Mouse (Mus musculus): Measurements from ENCODE around the gene Ppfia3.
A peak's percentile ranks its signal among the peaks of the same experiment; 100 is the strongest.
"Not testable (repeated sequence)": the region's sequence is repeated elsewhere in the genome, so short reads cannot be mapped to it uniquely, and the experiment has no call there.

Gene Ppfia3

GRCm38 (mm10) chr7:45366652-45367019 lies at the start of gene Ppfia3:
Gene Ppfia3, minus strand, starts transcription at chr7:45367019.
- no peak for DNase-seq (ENCODE audit: low spot score)

GRCm38 (mm10) chr7:45415636-45416035 lies 48.8 kb upstream of the Ppfia3 start:
- no peak for DNase-seq (ENCODE audit: low spot score)

DNA sequence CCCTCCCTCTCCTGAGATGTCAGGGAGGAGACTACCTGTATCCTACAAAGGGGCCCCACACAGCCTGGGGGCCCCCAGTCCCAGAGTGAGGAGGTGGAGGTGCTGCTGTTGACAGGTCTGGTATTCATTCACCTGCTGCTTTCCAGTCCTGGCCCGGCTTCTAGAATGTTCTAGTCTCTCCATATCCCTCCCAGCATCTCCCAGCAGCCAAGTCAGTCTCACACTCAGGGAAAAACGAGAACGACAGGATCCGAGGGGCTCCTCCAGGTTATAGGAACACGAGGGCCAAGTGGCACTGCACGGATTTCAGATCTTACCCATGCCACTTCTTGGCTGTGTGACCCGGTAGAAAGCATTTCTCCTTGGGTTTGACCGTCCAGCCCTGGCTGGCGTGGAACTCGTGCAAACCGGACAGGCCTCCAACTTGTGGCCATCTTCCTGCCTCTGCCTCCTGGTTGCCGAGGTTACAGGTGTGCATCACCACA lies 48.0 kb upstream of the Ppfia3 start:
- no peak for DNase-seq (ENCODE audit: low spot score)

DNA sequence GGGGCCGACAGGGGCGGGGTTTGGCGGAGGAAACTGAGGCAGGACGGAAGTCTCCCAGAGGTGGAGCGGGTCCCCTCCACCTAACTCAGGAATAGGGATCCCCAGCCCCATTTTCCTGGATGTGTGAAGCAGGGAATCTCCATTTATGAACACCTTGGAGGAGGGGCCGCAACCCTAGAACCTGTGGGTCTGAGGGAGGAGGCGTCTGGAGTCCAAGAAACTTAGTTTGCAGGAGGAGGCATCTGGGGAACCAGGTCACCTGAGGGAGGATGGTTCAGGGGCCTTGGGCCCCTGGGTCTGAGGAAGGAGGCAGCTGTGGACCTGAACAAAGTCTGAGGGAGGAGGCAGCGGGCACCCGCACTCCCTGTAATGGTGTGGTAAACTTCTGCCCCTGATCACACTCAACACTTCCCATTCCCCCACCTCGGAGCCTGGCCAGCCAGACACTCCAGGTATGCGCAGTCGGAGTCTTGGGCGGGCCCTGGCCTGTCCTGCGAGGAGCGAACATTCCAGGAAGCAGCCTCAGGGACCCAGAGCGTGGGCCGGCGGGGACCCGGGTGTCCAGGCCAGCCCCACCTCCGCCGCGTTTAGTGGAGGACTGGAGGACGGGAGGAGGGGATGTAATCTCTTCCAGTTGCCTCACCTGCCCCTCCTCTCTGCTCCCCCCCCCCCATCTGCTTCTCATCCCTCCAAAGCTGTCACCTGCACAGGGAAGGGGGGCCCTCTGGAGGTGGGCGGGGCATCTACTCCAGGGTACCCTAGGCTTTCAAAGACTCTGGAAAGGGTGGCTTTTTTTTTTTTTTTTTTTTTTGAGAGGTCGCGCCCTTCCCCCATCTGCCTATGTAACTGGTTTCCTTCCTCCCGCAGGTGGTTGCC lies 47.3 kb upstream of the Ppfia3 start:
- no peak for DNase-seq (ENCODE audit: low spot score)

DNA sequence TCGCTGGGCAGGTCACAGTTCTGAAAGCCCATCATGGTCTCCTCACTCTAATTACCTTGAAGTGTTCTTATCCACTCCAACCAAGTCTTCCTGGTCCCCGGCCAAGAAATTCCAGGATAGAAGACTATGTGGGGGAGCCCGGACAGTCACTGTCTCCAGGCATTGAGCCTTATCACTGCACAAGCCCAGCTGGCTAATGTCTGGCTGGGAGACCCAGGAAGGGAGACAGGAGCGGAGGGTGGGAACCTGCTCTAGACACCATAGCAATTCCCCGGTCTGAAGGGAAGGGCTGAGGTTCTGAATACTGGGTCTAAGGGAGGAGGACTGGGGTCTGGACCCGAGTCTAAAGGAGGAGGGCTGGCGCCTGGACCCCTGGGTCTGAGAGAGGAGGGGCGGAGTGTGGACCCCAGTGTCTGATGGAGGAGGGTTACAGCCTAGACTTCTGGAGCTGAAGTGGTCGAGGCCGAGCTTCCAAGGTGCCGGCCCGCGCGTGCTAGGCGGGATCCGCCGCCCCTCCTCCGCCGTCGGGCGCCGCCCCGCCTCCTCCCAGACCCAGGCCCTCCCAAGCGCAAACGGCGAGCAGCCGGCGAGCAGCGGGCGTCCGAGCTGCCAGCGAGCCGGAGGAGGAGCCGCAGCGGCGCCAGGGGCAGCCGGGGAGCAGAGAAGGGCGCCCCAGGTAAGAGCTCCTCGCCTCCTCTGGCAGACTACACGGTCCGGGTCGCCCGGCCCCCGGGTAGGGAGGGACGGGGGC lies 46.5 kb upstream of the Ppfia3 start, which contains the start of gene Ntf5:
Ntf5 (plus strand) TSS at position 583 of the 751 bp plus-strand sequence.
- no peak for DNase-seq (ENCODE audit: low spot score)

DNA sequence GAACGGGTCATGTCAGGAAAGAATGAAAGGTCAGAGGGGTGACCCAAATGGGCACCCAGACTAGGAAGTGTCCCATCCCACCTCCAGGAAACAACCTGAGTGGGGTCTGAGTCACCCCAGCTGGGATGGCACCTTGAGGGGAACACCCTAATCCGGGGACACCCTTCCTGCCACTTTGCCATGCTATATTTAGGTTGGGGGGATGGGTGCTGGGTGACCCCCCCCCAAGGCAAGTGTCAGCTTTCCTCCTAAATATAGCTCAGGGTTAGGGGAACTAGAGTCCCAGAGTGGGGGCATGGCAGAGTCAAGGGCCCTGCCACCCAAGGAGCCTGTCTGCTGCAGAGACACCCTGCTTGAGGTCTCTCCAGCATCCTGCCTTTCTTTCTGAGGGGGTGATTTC lies 45.6 kb upstream of the Ppfia3 start:
- no peak for DNase-seq (ENCODE audit: low spot score)

- no peak for DNase-seq (ENCODE audit: low spot score)
Measured at GRCm38 (mm10) chr7:45409497-45410163, 42.8 kb upstream of the Ppfia3 start.

- no peak for DNase-seq (ENCODE audit: low spot score)
Measured at GRCm38 (mm10) chr7:45408949-45409348, 42.1 kb upstream of the Ppfia3 start.

DNA sequence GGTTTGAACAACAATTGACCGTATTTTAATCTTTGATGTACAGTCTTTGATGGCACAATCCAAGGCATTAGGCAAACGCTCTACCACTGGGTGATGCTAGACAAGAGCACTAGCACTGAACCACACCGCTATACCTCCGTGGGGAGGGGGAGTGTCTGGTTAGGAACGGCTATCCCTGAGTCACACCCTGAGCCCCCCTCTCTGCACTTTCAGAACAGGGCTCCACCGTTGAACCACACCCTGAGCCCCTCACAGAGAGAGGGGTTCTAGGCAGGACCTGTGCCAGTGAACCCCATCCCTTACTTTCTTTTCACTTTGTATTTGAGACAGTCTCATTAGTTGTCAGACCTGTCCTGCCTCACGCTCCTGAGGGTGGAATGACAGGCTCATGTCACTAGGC lies 41.5 kb upstream of the Ppfia3 start:
- DNase-seq (ENCODE audit: low spot score): no peak

DNA sequence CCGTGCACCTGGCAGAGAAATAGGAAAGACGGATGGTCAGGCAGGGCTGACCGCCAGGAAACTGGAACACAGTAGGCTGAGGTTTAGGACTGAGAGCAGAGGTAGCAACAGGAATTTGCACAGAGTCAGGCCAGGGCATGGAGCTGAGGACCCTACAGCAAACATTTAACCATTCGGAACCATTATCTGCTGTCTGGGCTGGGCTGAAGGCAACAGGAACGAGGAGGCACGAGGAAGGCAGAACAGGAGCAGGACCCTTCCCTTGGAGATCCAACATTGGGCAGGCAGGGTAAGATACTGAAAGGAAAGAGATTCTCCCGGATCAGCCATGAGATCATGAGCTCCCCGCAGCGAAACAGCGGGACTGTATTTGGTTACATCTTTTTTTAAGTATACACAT lies 41.0 kb upstream of the Ppfia3 start:
- no peak for DNase-seq (ENCODE audit: low spot score)

- no peak for DNase-seq (ENCODE audit: low spot score)
Measured at GRCm38 (mm10) chr7:45406157-45407156, 39.6 kb upstream of the Ppfia3 start.

DNA sequence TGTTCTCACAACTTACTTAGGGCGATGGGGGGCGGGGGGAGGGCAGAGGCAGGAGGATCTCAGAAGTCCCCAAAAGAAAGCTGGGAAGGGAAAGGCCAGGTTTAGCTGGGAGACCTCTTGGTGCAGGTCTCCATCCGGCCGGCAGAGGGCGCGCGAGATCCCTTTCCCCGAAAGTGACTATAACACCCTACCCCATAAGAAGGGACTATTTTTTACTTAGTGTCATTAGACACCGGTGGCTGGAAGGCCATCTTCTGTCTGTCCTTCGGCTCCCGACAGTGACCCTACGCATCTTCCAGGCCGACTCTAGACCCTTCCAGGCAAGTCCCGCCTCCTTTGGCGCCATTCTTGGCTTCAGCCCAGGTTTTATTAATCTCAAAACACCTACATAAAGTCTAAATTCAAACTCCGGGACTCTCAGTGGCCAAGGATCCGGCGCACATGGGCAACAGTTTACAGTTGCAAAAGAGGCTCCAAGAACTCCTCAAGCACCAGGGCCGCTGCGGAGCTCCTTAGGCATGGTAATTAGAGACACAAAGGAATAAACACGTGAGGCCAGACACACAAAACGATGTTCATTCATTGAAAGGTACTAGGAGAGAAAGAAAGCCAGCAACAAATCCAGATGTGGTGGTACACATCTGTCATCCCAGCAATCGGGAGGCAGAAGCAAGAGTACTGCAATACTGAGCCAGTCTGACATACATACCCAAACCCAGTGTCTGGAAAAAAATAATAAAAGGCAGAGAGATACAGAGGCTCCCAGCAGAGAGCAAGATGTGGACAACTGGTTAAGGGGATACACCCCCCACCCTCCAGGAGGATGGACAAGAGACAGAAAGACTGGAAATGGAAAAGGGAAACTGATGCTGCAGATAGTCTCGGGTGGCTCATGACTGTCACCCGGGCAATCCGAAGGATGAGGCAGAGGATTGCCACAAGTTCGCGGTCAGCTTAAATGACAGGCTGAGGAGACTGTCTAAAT lies 38.6 kb upstream of the Ppfia3 start, which contains the start of gene Kcna7:
Kcna7 (plus strand) TSS at position 563 of the 985 bp plus-strand sequence.
- peak; percentile 69 for DNase-seq (ENCODE audit: low spot score)

GRCm38 (mm10) chr7:45403532-45404261 lies 36.9 kb upstream of the Ppfia3 start:
- no peak for DNase-seq (ENCODE audit: low spot score)

DNA sequence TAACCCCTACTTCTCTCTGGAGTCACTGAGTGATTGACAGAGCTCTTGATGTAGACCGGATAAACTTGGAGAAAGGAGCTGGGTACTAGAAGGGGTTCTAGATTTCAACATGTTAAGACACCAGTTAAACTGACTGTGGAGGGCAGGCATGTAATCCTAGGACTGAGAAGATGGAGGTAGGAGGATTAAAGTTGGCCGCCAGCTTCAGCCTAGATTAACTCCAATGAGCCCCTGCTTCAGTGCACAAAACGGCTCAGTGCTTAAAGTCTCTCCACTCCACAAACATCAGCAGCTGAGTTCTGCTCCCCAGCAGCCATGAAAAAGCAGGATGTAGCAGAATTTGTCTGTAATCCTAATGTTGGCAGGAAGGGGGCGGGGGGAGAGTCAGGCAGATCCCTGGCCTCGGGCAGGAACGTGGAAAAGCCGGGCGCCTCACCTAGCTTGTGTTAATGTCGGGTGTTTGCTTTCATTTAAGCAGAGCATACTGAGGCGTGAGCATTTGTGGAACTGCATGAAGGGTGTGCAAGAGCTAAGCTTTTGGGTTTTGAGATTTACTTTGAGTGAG lies 34.8 kb upstream of the Ppfia3 start:
- DNase-seq (ENCODE audit: low spot score): no peak

- DNase-seq (ENCODE audit: low spot score): no peak
Measured at GRCm38 (mm10) chr7:45396787-45397186, 30.0 kb upstream of the Ppfia3 start.

DNA sequence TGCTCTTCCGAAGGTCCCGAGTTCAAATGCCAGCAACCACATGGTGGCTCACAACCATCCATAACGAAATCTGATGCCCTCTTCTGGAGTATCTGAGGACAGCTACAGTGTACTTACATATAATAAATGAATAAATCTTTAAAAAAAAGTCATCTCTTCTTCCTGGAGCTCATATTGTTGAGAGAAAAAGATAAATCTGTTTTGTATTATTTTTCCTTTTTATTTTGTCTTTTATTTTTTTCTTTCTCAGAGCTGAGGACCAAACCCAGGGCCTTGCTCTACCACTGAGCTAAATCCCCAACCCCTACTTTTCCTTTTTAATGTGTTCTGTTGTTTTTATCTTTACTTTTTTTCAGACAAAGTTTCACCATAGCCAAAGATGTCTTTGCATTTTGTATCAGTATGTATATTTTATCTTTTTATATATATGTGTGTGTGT lies 29.5 kb upstream of the Ppfia3 start:
- not testable (repeated sequence) for DNase-seq (ENCODE audit: low spot score)

DNA sequence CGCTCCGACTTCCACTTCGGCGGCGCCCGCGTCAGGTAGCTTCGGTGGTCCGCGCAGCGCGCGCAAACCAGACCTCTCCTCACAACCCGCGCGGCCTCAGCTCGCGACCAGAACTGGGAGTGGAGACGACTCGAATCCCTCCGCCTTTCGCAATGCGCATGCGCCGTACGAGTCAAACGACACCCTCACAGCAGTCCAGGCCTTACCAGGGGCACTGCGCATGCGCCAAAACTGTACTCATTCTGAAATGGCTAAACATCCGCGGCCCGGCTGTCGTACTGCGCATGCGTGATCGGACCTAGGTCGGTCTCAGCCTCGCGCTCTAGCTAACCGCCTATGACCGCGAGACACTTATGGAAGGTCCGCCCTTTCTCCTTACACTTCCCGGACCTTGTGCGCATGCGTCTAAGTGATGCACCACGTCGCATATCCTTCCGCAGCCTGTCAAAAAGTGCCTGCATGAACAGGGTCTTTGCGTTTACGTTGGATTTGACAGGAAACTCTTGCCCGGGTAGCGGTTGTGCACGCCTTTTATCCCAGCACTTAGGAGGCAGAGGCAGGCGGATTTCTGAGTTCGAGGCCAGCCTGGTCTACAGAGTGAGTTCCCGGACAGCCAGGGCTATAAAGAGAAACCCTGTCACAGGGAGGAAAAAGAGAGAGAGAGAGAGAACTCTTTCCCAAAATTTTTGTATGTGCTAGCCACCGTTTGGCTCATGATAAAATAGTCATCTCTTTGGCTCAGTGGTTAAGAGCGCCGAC lies 28.9 kb upstream of the Ppfia3 start, which contains the start of gene Snrnp70:
Snrnp70 (minus strand) TSS at position 165 of the 759 bp plus-strand sequence.
- peak; percentile 100 for DNase-seq (ENCODE audit: low spot score)

DNA sequence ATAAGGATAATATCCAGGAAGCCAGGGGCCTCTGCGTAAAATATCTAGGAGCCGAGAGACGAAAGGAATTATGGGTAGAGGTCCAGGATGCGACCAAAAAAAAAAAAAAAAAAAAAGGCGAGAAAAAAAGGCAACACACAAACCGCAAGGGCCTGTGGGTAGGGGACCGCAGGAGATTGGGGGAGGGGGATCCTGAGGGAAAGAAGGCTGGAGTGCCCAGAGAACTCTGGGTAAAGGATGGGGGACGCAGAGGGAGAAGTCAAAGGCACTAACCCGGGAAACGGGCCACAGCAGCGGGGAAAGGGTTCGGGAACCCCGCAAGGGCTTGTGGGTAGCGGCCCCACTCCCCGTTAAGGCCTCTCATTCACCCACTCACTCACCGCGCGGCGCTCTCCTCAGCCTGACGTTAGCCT lies 28.3 kb upstream of the Ppfia3 start:
- no peak for DNase-seq (ENCODE audit: low spot score)

All from ovary, postnatal 10 days (tissue).